Mouse (Mus musculus) CH12.LX (cell line): ENCODE data around the gene Ern1. TPM values are rescaled to one million over a fixed set of nuclear protein-coding genes. Genes with fewer than 3 reads are reported as not detected.
A peak's percentile ranks its signal among the peaks of the same experiment; 100 is the strongest.

ENCODE experiments used
- DNase-seq: peaks from one replicate; pipeline ENCODE4 v3.0.0-alpha.2; 2013; ENCODE audit errors: extremely low read depth
- H3K27ac ChIP-seq: 2 replicates; pipeline ENCODE4 v1.5.1; 2012; ENCODE audit warnings: low read depth, mild to moderate bottlenecking, control low read depth, moderate library complexity; ENCODE audit not compliant: insufficient read depth
- H3K27me3 ChIP-seq: replicated peaks from 2 replicates; pipeline ENCODE3; 2012; ENCODE audit warnings: inconsistent platforms
- H3K36me3 ChIP-seq, 2 experiments: replicated peaks in 1 of 2; 2 replicates each; pipeline versions ENCODE3 to v1.6.1; 2012; ENCODE audit warnings: inconsistent platforms in 1 of 2, low read length in 1 of 2, mild to moderate bottlenecking in 1 of 2, mixed read lengths in 1 of 2, moderate library complexity in 1 of 2; ENCODE audit not compliant: control insufficient read depth in 1 of 2, insufficient read depth in 1 of 2
- H3K4me1 ChIP-seq, 2 experiments: 2 replicates each; pipeline ENCODE4 v1.6.1; 2012; ENCODE audit warnings: inconsistent platforms in 1 of 2, moderate library complexity in 1 of 2; ENCODE audit not compliant: insufficient read depth in 2 of 2, control insufficient read depth in 1 of 2
- H3K4me2 ChIP-seq: 2 replicates; pipeline ENCODE4 v1.6.1; 2012; ENCODE audit warnings: low read depth, mild to moderate bottlenecking, control low read depth; ENCODE audit not compliant: poor library complexity, insufficient read depth, severe bottlenecking
- H3K4me3 ChIP-seq, 3 experiments: fragments of 150-350 bp in 1 of 3; sonication (generic) in 1 of 3; replicated peaks in 1 of 3; 2 replicates each; pipeline versions ENCODE3 to v1.5.1; 2011 to 2012; ENCODE audit warnings: low read depth in 2 of 3, low read length in 2 of 3, mild to moderate bottlenecking in 2 of 3, moderate library complexity in 2 of 3, control low read depth in 1 of 3, improper control_type of control experiment in 1 of 3, inconsistent platforms in 1 of 3, mixed read lengths in 1 of 3; ENCODE audit not compliant: poor library complexity in 1 of 3
- H3K79me2 ChIP-seq: replicated peaks from 2 replicates; pipeline ENCODE4 v1.6.1; 2012; ENCODE audit warnings: mild to moderate bottlenecking, moderate library complexity; ENCODE audit not compliant: control insufficient read depth, poor library complexity, insufficient read depth, severe bottlenecking; ENCODE audit errors: extremely low read depth
- H3K9ac ChIP-seq: 2 replicates; pipeline ENCODE4 v1.6.1; 2012; ENCODE audit warnings: low read depth, mild to moderate bottlenecking, control low read depth, moderate library complexity; ENCODE audit not compliant: insufficient read depth
- H3K9me3 ChIP-seq: replicated peaks from 2 replicates; pipeline ENCODE3; 2012; ENCODE audit warnings: low read length, inconsistent platforms, mixed read lengths
- BHLHE40 ChIP-seq: IDR thresholded peaks from 2 replicates; pipeline ENCODE4 v1.6.1; 2011; ENCODE audit warnings: mild to moderate bottlenecking, low read depth, low read length, improper control_type of control experiment
- CHD1 ChIP-seq: IDR thresholded peaks from 2 replicates; pipeline ENCODE4 v1.6.1; 2012; ENCODE audit warnings: low read depth, low read length, improper control_type of control experiment, inconsistent platforms
- CHD2 ChIP-seq: IDR thresholded peaks from 2 replicates; pipeline ENCODE4 v1.6.1; 2011; ENCODE audit warnings: low read length, improper control_type of control experiment
- CTCF ChIP-seq, 2 experiments: IDR thresholded peaks in 1 of 2; conservative IDR thresholded peaks in 1 of 2; 2 replicates each; pipeline ENCODE4 v1.5.1; 2011 to 2012; ENCODE audit warnings: low read depth in 2 of 2, low read length in 2 of 2, improper control_type of control experiment in 1 of 2, inconsistent platforms in 1 of 2, mild to moderate bottlenecking in 1 of 2, moderate library complexity in 1 of 2
- E2F4 ChIP-seq: IDR thresholded peaks from 2 replicates; pipeline ENCODE4 v1.6.1; 2011; ENCODE audit warnings: low read depth, low read length, improper control_type of control experiment; ENCODE audit not compliant: insufficient replicate concordance
- ELF1 ChIP-seq: IDR thresholded peaks from 2 replicates; pipeline ENCODE4 v1.6.1; 2014; ENCODE audit warnings: low read depth, mild to moderate bottlenecking, inconsistent platforms, low read length, improper control_type of control experiment
- EP300 ChIP-seq: IDR thresholded peaks from 2 replicates; pipeline ENCODE4 v1.6.1; 2011; ENCODE audit warnings: low read length, improper control_type of control experiment
- ETS1 ChIP-seq: conservative IDR thresholded peaks from 2 replicates; pipeline ENCODE4 v1.6.1; 2012; ENCODE audit warnings: low read depth, mild to moderate bottlenecking, inconsistent platforms, low read length, improper control_type of control experiment, moderate library complexity
- GABPA ChIP-seq: IDR thresholded peaks from 2 replicates; pipeline ENCODE4 v1.6.1; 2012; ENCODE audit warnings: low read depth, low read length, improper control_type of control experiment, inconsistent platforms; ENCODE audit not compliant: insufficient replicate concordance
- HCFC1 ChIP-seq: IDR thresholded peaks from 2 replicates; pipeline ENCODE4 v1.6.1; 2012; ENCODE audit warnings: low read depth, mild to moderate bottlenecking, inconsistent platforms, low read length, improper control_type of control experiment
- IRF4 ChIP-seq: IDR thresholded peaks from 2 replicates; pipeline ENCODE4 v1.6.1; 2014; ENCODE audit warnings: low read depth, mild to moderate bottlenecking, inconsistent platforms, low read length, improper control_type of control experiment
- JUN ChIP-seq: IDR thresholded peaks from 2 replicates; pipeline ENCODE4 v1.6.1; 2011; ENCODE audit warnings: low read depth, mild to moderate bottlenecking, low read length, improper control_type of control experiment, moderate library complexity; ENCODE audit not compliant: insufficient read depth
- JUND ChIP-seq: conservative IDR thresholded peaks from 2 replicates; pipeline ENCODE4 v1.6.1; 2011; ENCODE audit warnings: low read depth, low read length, improper control_type of control experiment
- KAT2A ChIP-seq: IDR thresholded peaks from 2 replicates; pipeline ENCODE4 v1.6.1; 2012; ENCODE audit warnings: low read length, improper control_type of control experiment, inconsistent platforms; ENCODE audit not compliant: insufficient replicate concordance
- MAFK ChIP-seq: IDR thresholded peaks from 2 replicates; pipeline ENCODE4 v1.6.1; 2011; ENCODE audit warnings: low read length, improper control_type of control experiment; ENCODE audit not compliant: insufficient replicate concordance
- MAZ ChIP-seq: IDR thresholded peaks from 2 replicates; pipeline ENCODE4 v1.6.1; 2012; ENCODE audit warnings: low read depth, mild to moderate bottlenecking, inconsistent platforms, low read length, improper control_type of control experiment, moderate library complexity
- MEF2A ChIP-seq: IDR thresholded peaks from 2 replicates; pipeline ENCODE4 v1.6.1; 2014; ENCODE audit warnings: low read depth, mild to moderate bottlenecking, inconsistent platforms, low read length, improper control_type of control experiment, borderline replicate concordance
- MXI1 ChIP-seq: IDR thresholded peaks from 2 replicates; pipeline ENCODE4 v1.6.1; 2011; ENCODE audit warnings: mild to moderate bottlenecking, low read depth, low read length, improper control_type of control experiment
- MYC ChIP-seq: IDR thresholded peaks from 2 replicates; pipeline ENCODE4 v1.6.1; 2011; ENCODE audit warnings: low read depth, mild to moderate bottlenecking, improper control_type of control experiment, low read length
- NELFE ChIP-seq: IDR thresholded peaks from 2 replicates; pipeline ENCODE4 v1.6.1; 2011; ENCODE audit warnings: low read depth, low read length, improper control_type of control experiment
- NRF1 ChIP-seq: IDR thresholded peaks from 2 replicates; pipeline ENCODE4 v1.6.1; 2014; ENCODE audit warnings: low read depth, mild to moderate bottlenecking, inconsistent platforms, low read length, improper control_type of control experiment, moderate library complexity
- PAX5 ChIP-seq: IDR thresholded peaks from 2 replicates; pipeline ENCODE4 v1.6.1; 2012; ENCODE audit warnings: low read length, inconsistent platforms, mixed read lengths
- POLR2A ChIP-seq: IDR thresholded peaks from 2 replicates; pipeline ENCODE4 v1.6.1; 2011; ENCODE audit warnings: low read depth, mild to moderate bottlenecking, improper control_type of control experiment, low read length
- POLR2AphosphoS2 ChIP-seq: IDR thresholded peaks from 2 replicates; pipeline ENCODE4 v1.6.1; 2011; ENCODE audit warnings: low read depth, low read length, improper control_type of control experiment
- RAD21 ChIP-seq: IDR thresholded peaks from 2 replicates; pipeline ENCODE4 v1.6.1; 2011; ENCODE audit warnings: low read depth, mild to moderate bottlenecking, low read length, improper control_type of control experiment, moderate library complexity
- RCOR1 ChIP-seq: conservative IDR thresholded peaks from 2 replicates; pipeline ENCODE4 v1.6.1; 2012; ENCODE audit warnings: low read depth, mild to moderate bottlenecking, inconsistent platforms, low read length, improper control_type of control experiment
- SIN3A ChIP-seq: IDR thresholded peaks from 2 replicates; pipeline ENCODE4 v1.6.1; 2012; ENCODE audit warnings: low read length, improper control_type of control experiment, inconsistent platforms
- SMC3 ChIP-seq: IDR thresholded peaks from 2 replicates; pipeline ENCODE4 v1.6.1; 2011; ENCODE audit warnings: low read depth, low read length, improper control_type of control experiment
- TBP ChIP-seq: conservative IDR thresholded peaks from 2 replicates; pipeline ENCODE4 v1.6.1; 2011; ENCODE audit warnings: low read depth, low read length, improper control_type of control experiment
- TCF12 ChIP-seq: IDR thresholded peaks from 2 replicates; pipeline ENCODE4 v1.6.1; 2014; ENCODE audit warnings: low read depth, mild to moderate bottlenecking, inconsistent platforms, low read length, improper control_type of control experiment
- UBTF ChIP-seq: IDR thresholded peaks from 2 replicates; pipeline ENCODE4 v1.6.1; 2012; ENCODE audit warnings: low read depth, mild to moderate bottlenecking, inconsistent platforms, low read length, improper control_type of control experiment, moderate library complexity
- USF1 ChIP-seq: IDR thresholded peaks from 2 replicates; pipeline ENCODE4 v1.6.1; 2014; ENCODE audit warnings: low read depth, mild to moderate bottlenecking, inconsistent platforms, low read length, improper control_type of control experiment
- USF2 ChIP-seq: conservative IDR thresholded peaks from 2 replicates; pipeline ENCODE4 v1.6.1; 2011; ENCODE audit warnings: low read depth, low read length, improper control_type of control experiment
- ZC3H11A ChIP-seq: IDR thresholded peaks from 2 replicates; pipeline ENCODE4 v1.6.1; 2012; ENCODE audit warnings: low read depth, mild to moderate bottlenecking, inconsistent platforms, low read length, improper control_type of control experiment
- ZKSCAN1 ChIP-seq: IDR thresholded peaks from 2 replicates; pipeline ENCODE4 v1.6.1; 2012; ENCODE audit warnings: low read depth, inconsistent platforms, low read length, improper control_type of control experiment, borderline replicate concordance
- ZMIZ1 ChIP-seq: IDR thresholded peaks from 2 replicates; pipeline ENCODE4 v1.6.1; 2012; ENCODE audit warnings: low read depth, mild to moderate bottlenecking, inconsistent platforms, low read length, improper control_type of control experiment
- ZNF384 ChIP-seq: IDR thresholded peaks from 2 replicates; pipeline ENCODE4 v1.6.1; 2012; ENCODE audit warnings: low read depth, low read length, improper control_type of control experiment, inconsistent platforms
- dilution Hi-C: fragments of 300-500 bp; cut with MboI; formaldehyde crosslinking; loops from 2 replicates; pipeline ENCODE4 v1.14.3; 2020; ENCODE audit warnings: low sequenced_read_pairs; ENCODE audit not compliant: extremely low pct_unique_long_range_greater_than_20kb, extremely low pct_ligation_motif_present
- in situ Hi-C: fragments of 300-500 bp; cut with MboI; formaldehyde crosslinking; loops from 3 replicates; pipeline ENCODE4 v1.14.3; 2019; ENCODE audit warnings: low sequenced_read_pairs, low pct_ligation_motif_present, low pct_unique_long_range_greater_than_20kb, mixed read lengths
- polyA plus RNA-seq: library from polyadenylated mRNA; unstranded; fragments of >175 nt; gene quantifications from 2 replicates; pipeline ENCODE4 v1.2.1, GENCODE M21; 2012; ENCODE audit warnings: low read depth; ENCODE audit not compliant: insufficient read length
- total RNA-seq, 2 experiments: library from RNA; depleted of rRNA; stranded (reverse); fragments of 300-350 nt in 1 of 2; fragments of >200 nt in 1 of 2; gene quantifications; 2 replicates each; pipeline ENCODE4 v1.2.3; 2012 to 2014

The Ern1 gene
- total and polyA plus RNA-seq, 3 experiments: 3.0 to 21.7 (median 7.7) TPM

- Histone ChIP-seq H3K27me3 (no peaks in the 10 kb centered on the region), H3K4me3 (no peak overlapping the region), H3K36me3 (peaks cover 2 to 3% of the 10 kb centered on the region in 2 experiments), H3K27ac (peak overlapping the region; percentile 88), H3K4me1 (peaks cover 8 to 78% of the 10 kb centered on the region in 2 experiments), H3K9me3 (no peaks in the 10 kb centered on the region), H3K79me2 (peaks cover 94% of the 10 kb centered on the region), H3K4me2 (peak overlapping the region; percentile 87), H3K9ac (peak overlapping the region; percentile 44; the same call in 1 of the 2 replicates)
- DNase-seq: peak; percentile 61
- in situ Hi-C loops (no loop called here), dilution Hi-C loops (no loop called here)
- TF ChIP-seq NELFE (no peak), ELF1 (0 out of 2 replicates have a peak, but pooled peaks have one; percentile 36), CHD1 (no peak), EP300 (peak; percentile 51), NRF1 (peak; percentile 31; the same call in 1 of the 2 replicates), MYC (peak; percentile 74), HCFC1 (no peak; the same call in 1 of the 2 replicates), ETS1 (no peak), POLR2A (no peak), BHLHE40 (peak; percentile 54; the same call in 1 of the 2 replicates), PAX5 (no peak), POLR2AphosphoS2 (no peak; the same call in 1 of the 2 replicates), ZKSCAN1 (no peak; the same call in 1 of the 2 replicates), MAZ (peak; percentile 81; the same call in 1 of the 2 replicates), IRF4 (peak; percentile 45), JUN (0 out of 2 replicates have a peak, but pooled peaks have one; percentile 20), MAFK (peak; percentile 35; the same call in 1 of the 2 replicates), RCOR1 (peak; percentile 85), E2F4 (no peak), CHD2 (peak; percentile 70; the same call in 1 of the 2 replicates), TBP (0 out of 2 replicates have a peak, but pooled peaks have one; percentile 46), TCF12 (peak; percentile 56), USF1 (no peak), KAT2A (0 out of 2 replicates have a peak, but pooled peaks have one; percentile 21), RAD21 (no peak), SMC3 (peak; percentile 9; the same call in 1 of the 2 replicates), MEF2A (peak; percentile 59; the same call in 1 of the 2 replicates), ZNF384 (peak; percentile 91), UBTF (no peak), SIN3A (peak; percentile 75; the same call in 1 of the 2 replicates), ZC3H11A (no peak), MXI1 (peak; percentile 82), ZMIZ1 (0 out of 2 replicates have a peak, but pooled peaks have one; percentile 35), JUND (no peak), CTCF (conservative IDR thresholded peaks at IDR 0.05 in 1 of 2, IDR thresholded peaks at IDR 0.05 in 1 of 2; ENCODE audit: low read depth in 2 of 2, low read length in 2 of 2) (no peak), USF2 (no peak), GABPA (no peak)
Observed at GRCm38 (mm10) chr11:106464681-106465544, 22.7 kb downstream of the Ern1 start.
